Mouse (Mus musculus): ENCODE data around the gene Gm10477.

- TF ChIP-seq POLR2A (IDR thresholded peaks at IDR 0.05; ENCODE audit: low read depth, low read length), result no peak
- TF ChIP-seq CTCF (conservative IDR thresholded peaks at IDR 0.05; ENCODE audit: insufficient read depth, insufficient read length, low read depth, low read length), result peak; percentile 61
Measured at GRCm38 (mm10) chrX:56537162-56537561, 12.6 kb downstream of the Gm10477 start.
